Mouse (Mus musculus) liver, embryonic 14.5 days (tissue): Measurements from ENCODE around the gene Sptbn1. TPM values are rescaled to one million over a fixed set of nuclear protein-coding genes. Genes with fewer than 3 reads are reported as not detected.

Experiments used
- ATAC-seq: fragments of 200-750 bp; cut with Nextera tagmentation; 2 replicates; pipeline ENCODE4 v1.8.0; 2017; ENCODE audit warnings: moderate number of reproducible peaks, mild to moderate bottlenecking, moderate library complexity; ENCODE audit not compliant: insufficient read depth
- DNase-seq, 3 experiments: peaks; one replicate each; pipeline ENCODE4 v3.0.0-alpha.2; 2012 to 2013; ENCODE audit warnings: low read depth in 3 of 3, low spot score in 3 of 3
- H3K27ac ChIP-seq: fragments of 300-500 bp; sonication (generic); 2 replicates; pipeline ENCODE4 v1.5.1; 2014; ENCODE audit warnings: moderate library complexity, mild to moderate bottlenecking, control low read depth, inconsistent platforms
- H3K27me3 ChIP-seq: fragments of 300-500 bp; sonication (generic); 2 replicates; pipeline ENCODE4 v1.6.1; 2014; ENCODE audit warnings: mild to moderate bottlenecking, low read length, moderate library complexity; ENCODE audit not compliant: control insufficient read depth, insufficient read depth
- H3K36me3 ChIP-seq: fragments of 300-500 bp; sonication (generic); replicated peaks from 2 replicates; pipeline ENCODE4 v1.6.1; 2014; ENCODE audit warnings: low read depth; ENCODE audit not compliant: control insufficient read depth, insufficient read depth
- H3K4me1 ChIP-seq, 2 experiments: fragments of 200-500 bp in 1 of 2; fragments of 300-500 bp in 1 of 2; sonication (generic) in 1 of 2; replicated peaks; 2 replicates each; pipeline ENCODE4 v1.6.1; 2012 to 2014; ENCODE audit warnings: antibody characterized with exemption in 1 of 2, inconsistent platforms in 1 of 2, low read length in 1 of 2; ENCODE audit not compliant: control insufficient read depth in 2 of 2, insufficient read depth in 2 of 2
- H3K4me2 ChIP-seq: fragments of 300-500 bp; sonication (generic); 2 replicates; pipeline ENCODE4 v1.6.1; 2014; ENCODE audit warnings: low read depth, mild to moderate bottlenecking, control low read depth, moderate library complexity
- H3K4me3 ChIP-seq, 2 experiments: fragments of 200-500 bp in 1 of 2; fragments of 300-500 bp in 1 of 2; sonication (generic) in 1 of 2; 2 replicates each; pipeline ENCODE4 v1.5.1; 2012 to 2014; ENCODE audit warnings: low read depth in 2 of 2, low read length in 2 of 2, mild to moderate bottlenecking in 2 of 2, control low read depth in 1 of 2, inconsistent platforms in 1 of 2, moderate library complexity in 1 of 2; ENCODE audit not compliant: insufficient read depth in 1 of 2
- H3K9ac ChIP-seq: fragments of 300-500 bp; sonication (generic); replicated peaks from 2 replicates; pipeline ENCODE4 v1.6.1; 2014; ENCODE audit warnings: mild to moderate bottlenecking, control low read depth, moderate library complexity
- H3K9me3 ChIP-seq: fragments of 300-500 bp; sonication (generic); 2 replicates; pipeline ENCODE4 v1.6.1; 2016; ENCODE audit warnings: low read length, mixed read lengths; ENCODE audit not compliant: control insufficient read depth
- CTCF ChIP-seq: IDR thresholded peaks from 2 replicates; pipeline ENCODE4 v1.5.1; 2016; ENCODE audit warnings: antibody characterized with exemption, low read depth, control low read depth
- EP300 ChIP-seq: IDR thresholded peaks from 2 replicates; pipeline ENCODE4 v1.6.1; 2016; ENCODE audit warnings: antibody characterized with exemption, low read depth
- WGBS: fragments of 180-500 bp; shearing (Covaris S2); extraction: QIAGEN DNeasy Blood & Tissue Kit; methylation state at CpG from one replicate; pipeline ENCODE4 v1.1.7; 2014; ENCODE audit not compliant: insufficient replicate concordance; 5-methylcytosine and 5-hydroxymethylcytosine counted together
- polyA plus RNA-seq, 2 experiments: library from polyadenylated mRNA; depleted of rRNA in 1 of 2; stranded (reverse) in 1 of 2; unstranded in 1 of 2; fragments of >200 nt; fragmentation: Nextera tagmentation in 1 of 2; extraction: Ambion mirVana in 1 of 2; gene quantifications; 2 replicates each; pipeline versions ENCODE4 v1.2.1 to v1.2.3; 2012 to 2014

Sptbn1 gene
- polyA plus RNA-seq, 2 experiments: 9.6 to 14.4 TPM

DNA sequence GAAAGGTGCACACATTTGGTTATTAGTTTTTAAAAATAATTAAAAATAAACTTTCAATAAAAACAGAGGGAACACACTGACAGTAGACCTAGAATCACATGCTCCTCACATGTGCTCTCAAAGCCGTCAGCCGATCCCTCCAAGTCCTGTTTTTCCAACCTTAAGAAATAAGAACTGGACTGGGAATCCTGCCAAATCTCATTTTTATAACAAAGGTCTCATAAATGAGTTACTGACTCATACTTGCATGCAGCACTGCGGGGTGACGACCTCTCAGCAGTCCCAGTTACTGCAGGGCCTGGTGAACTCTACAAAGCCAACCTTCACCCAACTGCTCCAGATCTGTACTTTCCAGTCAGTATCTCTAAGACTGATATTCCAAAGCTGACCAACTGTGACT is 58.5 kb downstream of the Sptbn1 start:
- Histone ChIP-seq H3K4me2 (no peak overlapping the region), H3K4me3 (no peak overlapping the region), H3K36me3 (no peaks in the 10 kb centered on the region), H3K27me3 (no peaks in the 10 kb centered on the region), H3K27ac (no peak overlapping the region), H3K9ac (no peak overlapping the region), H3K4me1 (peaks cover 0 to 3% of the 10 kb centered on the region in 2 experiments; a peak in 2 of 4 replicates), H3K9me3 (no peaks in the 10 kb centered on the region)
- ATAC-seq: no peak
- DNase-seq: no peak
- 87% methylated on average over 4 of the region's 4 CpGs for WGBS
- no peak for TF ChIP-seq EP300
- TF ChIP-seq CTCF: no peak

DNA sequence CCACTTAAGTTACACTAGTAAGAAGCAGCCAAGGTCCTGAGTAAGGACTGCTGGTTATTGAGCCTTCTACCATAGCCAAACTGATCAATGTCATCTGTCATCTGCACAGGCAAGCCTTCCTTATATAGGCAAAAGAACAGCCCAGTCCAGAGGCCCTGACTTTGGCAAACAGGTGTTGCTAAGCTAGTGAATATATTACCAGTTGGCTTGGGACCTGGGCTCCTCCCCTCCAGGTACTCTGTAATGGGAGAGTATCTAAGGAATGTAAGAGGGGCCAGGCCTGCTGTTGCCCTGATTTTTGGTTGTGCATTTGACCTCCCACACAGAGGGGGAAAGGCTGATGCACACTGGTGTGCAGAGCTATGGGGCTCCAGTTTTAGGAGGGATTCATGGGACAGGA is 63.6 kb downstream of the Sptbn1 start:
- no peak for ATAC-seq

DNA sequence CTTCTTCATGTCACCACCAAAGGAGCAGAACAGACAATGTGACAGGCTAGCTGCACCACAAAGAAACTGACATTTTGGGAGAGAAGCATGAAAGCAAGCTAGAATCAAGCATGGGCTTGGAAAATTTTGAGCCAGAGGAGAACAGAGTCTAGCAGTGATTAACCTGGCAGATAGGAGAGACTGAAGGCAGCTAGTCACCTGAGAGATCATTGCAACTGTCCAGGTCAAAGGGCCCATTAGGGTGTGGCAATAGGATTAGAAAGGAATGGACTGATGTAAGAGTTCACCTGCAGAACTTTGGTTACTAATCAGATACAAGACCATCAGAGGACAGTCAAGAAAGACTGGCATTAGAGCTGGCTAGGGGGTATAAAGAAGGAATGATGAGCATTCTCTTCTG is 67.6 kb downstream of the Sptbn1 start:
- no peaks in the 10 kb centered on the region for H3K9me3 ChIP-seq
- H3K27ac ChIP-seq: no peak overlapping the region
- H3K4me2 ChIP-seq: no peak overlapping the region
- H3K4me3 ChIP-seq: no peak overlapping the region
- TF ChIP-seq CTCF: no peak
- no peak for TF ChIP-seq EP300
- peaks cover 0 to 6% of the 10 kb centered on the region in 2 experiments; a peak in 2 of 4 replicates for H3K4me1 ChIP-seq
- no peaks in the 10 kb centered on the region for H3K36me3 ChIP-seq
- no peak overlapping the region for H3K9ac ChIP-seq
- no peaks in the 10 kb centered on the region; the same call in none of the 2 replicates for H3K27me3 ChIP-seq
- DNase-seq (no peak), ATAC-seq (no peak)

More for the DNA sequence above, 63.6 kb downstream of the Sptbn1 start:
- Histone ChIP-seq H3K4me3 (no peak overlapping the region), H3K4me2 (no peak overlapping the region), H3K36me3 (no peaks in the 10 kb centered on the region), H3K9ac (no peak overlapping the region), H3K27ac (no peak overlapping the region), H3K9me3 (no peaks in the 10 kb centered on the region), H3K4me1 (no peaks in the 10 kb centered on the region; a peak in 1 of 4 replicates), H3K27me3 (no peaks in the 10 kb centered on the region)
- no peak for DNase-seq
- no peak for TF ChIP-seq EP300
- no peak for TF ChIP-seq CTCF

DNA sequence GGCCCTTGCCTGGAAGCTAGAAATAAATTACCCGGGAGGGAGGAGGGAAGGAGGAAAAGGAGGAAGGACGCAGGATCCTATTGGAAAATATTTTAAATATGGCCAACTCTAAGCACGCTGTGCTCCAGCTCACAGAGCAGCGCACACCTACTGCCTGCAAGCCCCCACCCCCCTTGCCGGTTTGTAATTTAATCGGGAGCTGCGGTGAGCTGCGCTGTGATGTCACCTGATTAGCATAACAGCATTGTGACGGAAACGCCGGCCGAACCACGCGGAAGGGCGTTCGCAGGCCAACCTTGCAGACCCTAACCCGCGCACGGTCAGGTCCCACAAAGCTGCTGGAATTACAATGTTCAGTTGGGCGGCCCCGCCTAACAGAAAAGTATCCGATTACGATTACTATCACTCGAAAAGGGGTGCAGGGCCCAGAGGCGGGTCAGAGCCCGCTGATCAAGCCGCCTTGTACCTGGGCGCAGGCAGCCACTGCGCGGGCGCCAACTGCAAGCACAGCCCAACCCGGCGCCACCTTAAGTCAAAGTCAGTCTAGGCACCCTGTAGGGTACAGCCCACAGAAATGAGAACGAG is 69.8 kb downstream of the Sptbn1 start:
- Histone ChIP-seq H3K36me3 (no peaks in the 10 kb centered on the region), H3K27me3 (no peaks in the 10 kb centered on the region; the same call in none of the 2 replicates), H3K4me2 (peak overlapping the region; percentile 59), H3K9me3 (no peaks in the 10 kb centered on the region), H3K9ac (peak overlapping the region; percentile 55), H3K4me3 (peak overlapping the region; percentile 53 to 55), H3K27ac (peak overlapping the region; percentile 15; the same call in 1 of the 2 replicates), H3K4me1 (peaks cover 0 to 6% of the 10 kb centered on the region in 2 experiments; a peak in 3 of 4 replicates)
- DNase-seq (peak; percentile 42 to 44 (median 43)), ATAC-seq (peak; percentile 84)
- under 1% methylated on average over 34 of the region's 34 CpGs for WGBS
- TF ChIP-seq CTCF: peak; percentile 46
- no peak for TF ChIP-seq EP300

DNA sequence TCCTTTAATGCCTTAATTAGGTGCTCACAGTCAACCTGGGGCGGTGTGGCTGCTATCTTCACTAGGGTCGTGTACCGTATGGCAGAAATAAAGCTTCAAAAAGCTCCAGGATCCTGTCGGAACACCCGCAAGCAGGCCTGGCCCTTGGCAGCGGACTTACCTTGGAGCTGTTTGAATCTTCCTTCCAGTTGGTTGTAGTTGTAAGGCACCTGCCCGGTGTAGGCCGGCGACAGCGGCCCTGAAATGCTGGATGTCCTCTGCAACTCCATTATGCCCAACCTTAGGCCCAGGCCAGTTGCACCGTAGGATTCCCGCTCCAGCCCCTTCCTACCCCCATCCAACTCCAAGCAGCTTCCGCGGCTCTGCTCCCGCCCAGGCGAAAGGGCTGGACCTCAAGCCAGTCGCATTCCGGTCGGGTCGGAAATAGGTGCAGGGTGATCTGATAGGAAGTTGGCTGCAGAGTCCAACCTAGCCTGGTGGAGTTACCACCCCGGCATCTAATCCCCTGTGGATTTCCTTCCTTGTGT is 70.3 kb downstream of the Sptbn1 start:
- WGBS: under 1% methylated on average over 21 of the region's 21 CpGs
- no peaks in the 10 kb centered on the region; the same call in none of the 2 replicates for H3K27me3 ChIP-seq

More for the DNA sequence above, 70.3 kb downstream of the Sptbn1 start:
- Histone ChIP-seq H3K4me1 (peaks cover 0 to 6% of the 10 kb centered on the region in 2 experiments; a peak in 3 of 4 replicates), H3K9ac (peak overlapping the region; percentile 55), H3K27ac (peak overlapping the region; percentile 14), H3K36me3 (no peaks in the 10 kb centered on the region), H3K4me3 (peak overlapping the region; percentile 53 to 55), H3K9me3 (no peaks in the 10 kb centered on the region), H3K4me2 (peak overlapping the region; percentile 59)
- ATAC-seq: peak; percentile 72
- TF ChIP-seq EP300 (no peak), CTCF (no peak)
- DNase-seq: peak in 1 of 3 experiments; percentile 17
